Mouse (Mus musculus) embryonic fibroblast, embryonic 13.5 days (primary cell): ENCODE results near the gene Hoxa6.

ENCODE experiments used
- CTCF ChIP-seq: IDR thresholded peaks from 2 replicates; pipeline ENCODE4 v1.5.1; 2011; ENCODE audit warnings: mild to moderate bottlenecking, control low read depth, low read length, moderate library complexity, borderline replicate concordance; ENCODE audit not compliant: insufficient read depth
- POLR2A ChIP-seq: IDR thresholded peaks from 2 replicates; pipeline ENCODE4 v1.6.1; 2011; ENCODE audit warnings: low read depth, mild to moderate bottlenecking, control low read depth, low read length, moderate library complexity

- no peak for TF ChIP-seq POLR2A
- no peak for TF ChIP-seq CTCF
Observed at GRCm38 (mm10) chr6:52203121-52203370, 5.5 kb downstream of the Hoxa6 start.
